Mouse (Mus musculus): ENCODE results near the gene Chchd6. TPM values are rescaled to one million over a fixed set of nuclear protein-coding genes. Genes with fewer than 3 reads are reported as not detected.

The Chchd6 gene
- polyA plus RNA-seq, 1 experiment from 2014 or later = 145 TPM

DNA sequence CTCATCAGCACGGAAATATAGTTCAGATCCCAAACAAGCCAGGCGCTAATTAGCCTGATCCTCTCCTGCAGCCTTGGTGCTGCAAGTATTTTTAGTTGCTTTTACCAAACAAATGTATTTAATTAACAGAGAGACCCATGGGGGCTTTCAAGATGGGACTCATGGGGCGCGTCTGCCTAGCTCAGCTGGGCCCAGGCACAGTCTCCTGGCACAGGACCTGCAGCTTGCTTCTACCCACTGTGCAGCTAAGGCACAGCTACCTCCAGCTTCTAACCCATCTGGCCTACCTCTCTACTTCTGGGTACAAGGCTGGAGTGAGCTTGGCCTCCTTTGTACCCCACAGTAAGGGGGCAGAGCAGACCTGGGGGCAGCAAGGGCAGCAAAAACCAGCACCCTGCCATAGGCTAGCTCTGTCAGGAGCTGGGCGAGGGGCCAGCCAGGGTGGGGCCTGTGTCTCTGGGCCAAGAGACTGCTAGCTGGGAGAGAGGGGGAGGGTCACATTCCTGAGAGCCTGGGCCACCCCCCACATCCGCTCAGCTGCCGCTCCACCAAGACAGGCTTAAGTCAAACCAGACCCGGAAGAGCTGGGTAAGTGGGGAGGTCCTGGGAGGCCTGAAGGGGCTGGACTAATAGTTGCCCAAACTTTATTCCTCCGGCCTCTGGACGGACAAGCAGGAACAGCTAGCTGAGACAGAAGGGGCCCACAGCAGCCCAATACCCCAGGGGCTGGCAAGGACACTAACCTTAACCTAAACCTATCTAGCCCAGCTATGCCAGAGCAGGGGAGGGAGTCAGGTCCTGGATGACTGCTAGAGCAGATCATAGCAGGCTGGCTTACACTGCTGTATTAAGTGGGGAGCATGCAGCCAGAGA is 250.6 kb downstream of the Chchd6 start:
- no peaks in the 10 kb centered on the region for H3K27me3 ChIP-seq
- WGBS = 32% methylated on average over 10 of the region's 10 CpGs
- H3K36me3 ChIP-seq = peaks cover 41% of the 10 kb centered on the region
- no peak overlapping the region for H3K9ac ChIP-seq (replicated peaks)
- H3K27ac ChIP-seq (replicated peaks) = peak overlapping the region; percentile 53
- H3K4me1 ChIP-seq = peaks cover 21% of the 10 kb centered on the region
- no peaks in the 10 kb centered on the region for H3K9me3 ChIP-seq
- peak; percentile 45 for ATAC-seq (replicated peaks)
- no peak overlapping the region for H3K4me2 ChIP-seq (replicated peaks)
- H3K4me3 ChIP-seq = no peak overlapping the region

DNA sequence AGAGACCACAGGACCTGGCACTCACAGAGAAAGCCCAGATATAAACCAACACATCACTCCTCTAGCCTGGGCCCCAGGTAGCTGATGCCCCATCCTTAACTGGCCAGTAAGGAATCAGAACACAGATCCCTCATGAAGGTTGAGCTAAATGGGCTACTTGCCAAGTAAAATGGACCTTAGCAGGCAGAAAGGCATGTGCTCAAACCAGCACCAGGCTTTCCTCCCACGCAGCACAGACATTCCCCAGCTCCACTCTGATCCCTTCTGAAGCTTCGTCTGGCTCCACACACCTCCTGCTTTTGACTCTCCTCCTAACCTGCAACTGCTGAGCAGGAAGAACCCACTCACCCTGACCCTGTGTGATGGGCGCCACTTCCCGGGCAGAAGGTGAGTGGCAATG is 253.5 kb downstream of the Chchd6 start:
- Histone ChIP-seq H3K4me1 (peaks cover 21% of the 10 kb centered on the region), H3K27me3 (no peaks in the 10 kb centered on the region), H3K4me2 (replicated peaks) (no peak overlapping the region), H3K36me3 (peaks cover 59% of the 10 kb centered on the region), H3K27ac (replicated peaks) (no peak overlapping the region), H3K9ac (replicated peaks) (no peak overlapping the region), H3K4me3 (no peak overlapping the region), H3K9me3 (no peaks in the 10 kb centered on the region)
- no peak for ATAC-seq (replicated peaks)
- WGBS = 98% methylated on average over 4 of the region's 4 CpGs

DNA sequence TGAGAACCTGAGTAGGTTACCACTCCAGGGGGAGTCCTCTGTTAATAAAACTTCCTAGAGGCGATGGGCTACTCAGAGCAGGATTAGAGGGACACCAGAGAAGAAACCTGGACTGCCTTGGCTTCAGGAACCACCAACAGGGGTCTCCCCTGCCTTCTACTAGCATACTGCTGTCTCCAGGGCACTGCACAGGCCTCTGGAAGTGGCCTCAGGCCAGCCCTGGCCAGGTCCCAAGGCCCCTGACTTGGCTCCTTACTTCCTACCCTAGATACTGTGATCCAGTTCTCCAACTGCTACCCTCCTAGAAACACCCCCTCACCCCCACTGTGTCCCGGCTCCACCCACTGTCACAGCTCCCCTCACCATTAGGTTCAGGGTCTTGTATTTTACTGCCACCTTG is 256.0 kb downstream of the Chchd6 start:
- H3K27ac ChIP-seq (replicated peaks) = no peak overlapping the region
- no peak overlapping the region for H3K9ac ChIP-seq (replicated peaks)
- H3K4me3 ChIP-seq = no peak overlapping the region
- H3K4me1 ChIP-seq = peaks cover 7% of the 10 kb centered on the region
- H3K9me3 ChIP-seq = no peaks in the 10 kb centered on the region
- 80% methylated on average over 2 of the region's 2 CpGs for WGBS
- ATAC-seq (replicated peaks) = no peak
- no peak overlapping the region for H3K4me2 ChIP-seq (replicated peaks)
- no peaks in the 10 kb centered on the region for H3K27me3 ChIP-seq
- H3K36me3 ChIP-seq = peaks cover 78% of the 10 kb centered on the region

DNA sequence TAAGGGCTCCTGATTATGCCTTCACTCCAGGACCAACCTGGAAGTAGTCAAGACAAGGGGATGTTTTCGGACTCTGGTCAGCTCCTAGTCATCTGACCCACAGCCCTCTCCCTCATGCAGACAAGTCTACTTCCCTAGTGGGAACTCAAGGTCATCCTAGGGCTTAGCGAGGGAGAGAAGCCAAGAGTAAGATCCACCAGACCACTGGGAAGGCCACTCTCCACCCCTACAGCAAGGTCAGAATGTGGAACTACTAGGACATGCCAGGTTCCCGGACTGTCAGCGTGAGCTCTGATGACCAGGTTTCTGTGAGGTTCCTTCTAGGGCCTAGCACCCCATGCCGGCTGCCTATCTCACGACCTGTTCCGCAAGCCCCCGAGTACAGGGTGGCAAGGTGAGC is 256.7 kb downstream of the Chchd6 start:
- Histone ChIP-seq H3K27me3 (no peaks in the 10 kb centered on the region), H3K27ac (replicated peaks) (no peak overlapping the region), H3K4me2 (replicated peaks) (no peak overlapping the region), H3K4me3 (no peak overlapping the region), H3K9ac (replicated peaks) (no peak overlapping the region), H3K9me3 (no peaks in the 10 kb centered on the region), H3K36me3 (peaks cover 82% of the 10 kb centered on the region), H3K4me1 (peaks cover 11% of the 10 kb centered on the region)
- no peak for ATAC-seq (replicated peaks)
- WGBS = 94% methylated on average over 8 of the region's 8 CpGs

DNA sequence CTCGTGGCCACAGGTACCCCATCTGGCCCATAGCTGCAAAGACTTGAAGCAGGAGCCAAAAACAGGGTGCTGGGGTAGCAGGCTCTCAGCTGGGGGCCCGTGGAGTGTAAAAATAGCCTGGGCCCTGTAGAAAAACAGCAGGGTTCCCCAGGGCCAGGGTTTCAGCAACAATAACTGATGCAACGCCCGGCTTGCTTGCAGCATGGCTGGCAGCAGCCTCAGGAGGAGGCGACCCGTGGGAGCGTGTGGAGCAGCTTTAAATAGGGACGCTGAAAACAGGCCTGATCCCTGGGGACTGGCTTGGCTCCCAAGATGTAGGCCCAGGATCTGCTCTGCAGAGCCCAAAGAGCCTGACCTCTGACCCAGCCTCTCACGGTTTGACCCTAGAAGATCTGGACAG is 257.9 kb downstream of the Chchd6 start:
- H3K9ac ChIP-seq (replicated peaks) = no peak overlapping the region
- H3K27ac ChIP-seq (replicated peaks) = no peak overlapping the region
- H3K9me3 ChIP-seq = no peaks in the 10 kb centered on the region
- ATAC-seq (replicated peaks) = no peak
- H3K4me3 ChIP-seq = no peak overlapping the region
- H3K4me1 ChIP-seq = peaks cover 14% of the 10 kb centered on the region
- H3K27me3 ChIP-seq = no peaks in the 10 kb centered on the region
- 80% methylated on average over 9 of the region's 9 CpGs for WGBS
- peaks cover 91% of the 10 kb centered on the region for H3K36me3 ChIP-seq
- H3K4me2 ChIP-seq (replicated peaks) = no peak overlapping the region

DNA sequence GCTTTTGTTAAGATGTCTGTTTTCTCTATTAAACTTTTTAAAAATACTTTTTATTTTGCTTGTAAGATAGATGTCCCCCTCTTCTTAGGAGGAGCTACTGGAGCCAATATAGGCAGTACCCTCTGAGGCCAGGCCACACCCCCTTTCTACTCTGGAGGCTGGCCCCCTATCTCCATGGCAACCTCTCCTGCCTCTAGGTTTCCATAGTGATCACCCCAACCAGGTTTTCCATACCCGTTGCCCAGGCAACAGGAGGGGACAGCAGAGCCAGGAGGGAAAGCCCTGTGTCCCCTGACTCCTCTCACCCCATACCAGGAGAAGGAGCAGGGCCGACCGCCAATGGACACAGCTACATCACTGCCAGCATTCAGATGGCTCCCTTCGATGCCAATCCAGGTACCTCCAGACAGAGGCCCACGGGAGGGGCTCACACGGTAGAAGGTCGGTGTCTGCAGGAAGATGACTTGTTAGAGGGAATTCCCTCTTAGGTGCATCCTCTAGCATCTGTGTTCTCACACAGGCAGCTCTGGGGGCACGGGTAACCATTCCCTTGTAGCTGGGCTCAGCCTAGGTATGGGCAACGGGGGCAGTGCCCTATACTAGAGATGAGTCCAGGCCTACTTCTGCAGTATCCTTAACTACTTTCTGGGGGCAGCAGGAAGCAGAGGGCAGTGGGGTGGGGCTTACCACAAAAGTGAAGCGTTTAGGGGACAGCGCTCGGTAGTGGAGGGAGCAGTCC is 261.3 kb downstream of the Chchd6 start:
- Histone ChIP-seq H3K27ac (replicated peaks) (peak overlapping the region; percentile 68), H3K4me3 (no peak overlapping the region), H3K9ac (replicated peaks) (no peak overlapping the region), H3K4me1 (peaks cover 14% of the 10 kb centered on the region), H3K9me3 (no peaks in the 10 kb centered on the region), H3K27me3 (no peaks in the 10 kb centered on the region), H3K36me3 (peaks cover 93% of the 10 kb centered on the region), H3K4me2 (replicated peaks) (no peak overlapping the region)
- WGBS = 39% methylated on average over 12 of the region's 12 CpGs
- ATAC-seq (replicated peaks) = peak; percentile 68

Other genes starting within 250 kb of the Chchd6 start
- gene Plxna1, start 233.0 kb downstream of the Chchd6 start, polyA plus RNA-seq (2015; fragmentation: Nextera tagmentation; extraction: Ambion mirVana) = 39.5 and 45.7 TPM in 2 replicates
- 11.7 and 12.1 TPM in 2 replicates for gene Txnrd3, start 48.3 kb upstream of the Chchd6 start, polyA plus RNA-seq (2015; fragmentation: Nextera tagmentation; extraction: Ambion mirVana)
- not detected in 2 replicates for gene Vmn1r40, start 111.9 kb upstream of the Chchd6 start, polyA plus RNA-seq (2015; fragmentation: Nextera tagmentation; extraction: Ambion mirVana)
- not detected in 2 replicates for gene Vmn1r41, start 145.1 kb upstream of the Chchd6 start, polyA plus RNA-seq (2015; fragmentation: Nextera tagmentation; extraction: Ambion mirVana)

Measured in forebrain, embryonic 15.5 days (tissue).